Mouse (Mus musculus) megakaryocyte-erythroid progenitor cell, adult 5-6 weeks (primary cell): ENCODE results near the gene 4930442H23Rik. TPM values are rescaled to one million over a fixed set of nuclear protein-coding genes. Genes with fewer than 3 reads are reported as not detected.

ENCODE experiments used
- ATAC-seq: replicated peaks from 2 replicates; pipeline ENCODE4 v1.8.0; 2016; ENCODE audit warnings: mild to moderate bottlenecking, inconsistent platforms; ENCODE audit not compliant: severe bottlenecking, poor library complexity, low FRiP score, low TSS enrichment
- total RNA-seq, 2 experiments: library from RNA; stranded (forward) in 1 of 2; stranded (reverse) in 1 of 2; fragments of 200-1000, 215-1000 nt in 1 of 2; fragments of >200 nt in 1 of 2; fragmentation: Nextera tagmentation in 1 of 2; gene quantifications; 2 replicates each; pipeline ENCODE4 v1.2.3; 2014 to 2017

Gene 4930442H23Rik
- total RNA-seq, 2 experiments from 2014 or later: not detected

GRCm38 (mm10) chr10:81154736-81155135 lies 28.9 kb downstream of the 4930442H23Rik start:
- ATAC-seq: no peak

GRCm38 (mm10) chr10:81154313-81154712 lies 29.3 kb downstream of the 4930442H23Rik start:
- ATAC-seq: no peak

- ATAC-seq: no peak
Observed at GRCm38 (mm10) chr10:81152609-81153008, 31.0 kb downstream of the 4930442H23Rik start.

GRCm38 (mm10) chr10:81151261-81151660 lies 32.4 kb downstream of the 4930442H23Rik start:
- ATAC-seq: no peak

- ATAC-seq: no peak
Observed at GRCm38 (mm10) chr10:81146296-81146695, 37.4 kb downstream of the 4930442H23Rik start.

GRCm38 (mm10) chr10:81145778-81146177 lies 37.9 kb downstream of the 4930442H23Rik start:
- ATAC-seq: no peak

GRCm38 (mm10) chr10:81145307-81145706 lies 38.3 kb downstream of the 4930442H23Rik start:
- ATAC-seq: no peak

- ATAC-seq: no peak
Observed at GRCm38 (mm10) chr10:81144667-81145066, 39.0 kb downstream of the 4930442H23Rik start.

- no peak for ATAC-seq
Observed at GRCm38 (mm10) chr10:81143845-81144437, 39.7 kb downstream of the 4930442H23Rik start.

- no peak for ATAC-seq
Observed at GRCm38 (mm10) chr10:81143157-81143633, 40.5 kb downstream of the 4930442H23Rik start.

GRCm38 (mm10) chr10:81142551-81142981 lies 41.1 kb downstream of the 4930442H23Rik start:
- ATAC-seq: no peak

GRCm38 (mm10) chr10:81141455-81142210 lies 42.0 kb downstream of the 4930442H23Rik start:
- ATAC-seq: no peak

GRCm38 (mm10) chr10:81140717-81141454 lies 42.8 kb downstream of the 4930442H23Rik start:
- ATAC-seq: no peak

- ATAC-seq: no peak
Observed at GRCm38 (mm10) chr10:81140005-81140404, 43.6 kb downstream of the 4930442H23Rik start.

GRCm38 (mm10) chr10:81139529-81139846 lies 44.2 kb downstream of the 4930442H23Rik start:
- no peak for ATAC-seq

GRCm38 (mm10) chr10:81138821-81139528 lies 44.7 kb downstream of the 4930442H23Rik start:
- ATAC-seq: no peak

- no peak for ATAC-seq
Observed at GRCm38 (mm10) chr10:81138131-81138782, 45.4 kb downstream of the 4930442H23Rik start.

- ATAC-seq: peak; percentile 69
Observed at GRCm38 (mm10) chr10:81137252-81138130, 46.2 kb downstream of the 4930442H23Rik start.
